8 mouse cellular contexts compared by ENCODE assay signal in genomic region chr7:35686756-35687155, GRCm38 (mm10). TPM values are rescaled to one million over a fixed set of nuclear protein-coding genes. Genes with fewer than 3 reads are reported as not detected.
DNase-seq lines count a peak whose midpoint lies in the region; ATAC-seq and TF ChIP-seq lines count a peak whose summit lies in the region.

No protein-coding gene starts in this region.

- H3K4me3 ChIP-seq in C2C12 (ENCODE audit: insufficient read depth, poor library complexity, severe bottlenecking) = no peak overlapping the region
- peak overlapping the region; percentile 48 for H3K4me3 ChIP-seq in heart, embryonic 10.5 days
- H3K4me3 ChIP-seq in kidney, embryonic 14.5 days (ENCODE audit: low read length) = 0 out of 2 replicates have a peak overlapping the region, but pooled peaks have one; percentile 1
- H3K4me3 ChIP-seq in liver, embryonic 15.5 days (replicated peaks) = no peak overlapping the region
- no peak overlapping the region for H3K4me3 ChIP-seq in neural tube, embryonic 15.5 days (replicated peaks)

- peak; percentile 69 for TF ChIP-seq CTCF in C2C12 (IDR thresholded peaks at IDR 0.05; ENCODE audit: control insufficient read depth, insufficient read depth, insufficient read length)

- peak; percentile 50; the same call in 1 of the 2 replicates for ATAC-seq in kidney, embryonic 14.5 days (ENCODE audit: low FRiP score, low TSS enrichment)
- no peak for ATAC-seq in liver, embryonic 15.5 days (ENCODE audit: insufficient read depth)
- no peak for ATAC-seq in neural tube, embryonic 15.5 days (ENCODE audit: low FRiP score)

- peaks cover 18% of the 10 kb centered on the region; the same call in 1 of the 2 replicates for H3K4me1 ChIP-seq in heart, embryonic 10.5 days
- H3K4me1 ChIP-seq in kidney, embryonic 14.5 days (ENCODE audit: control insufficient read depth, insufficient read depth, low read length) = peaks cover 14% of the 10 kb centered on the region
- H3K4me1 ChIP-seq in liver, embryonic 15.5 days (replicated peaks) = 0 out of 2 replicates have a peak, but pooled peaks cover 7% of the 10 kb centered on the region
- peaks cover 36% of the 10 kb centered on the region for H3K4me1 ChIP-seq in neural tube, embryonic 15.5 days

- no peak overlapping the region for H3ac ChIP-seq in C2C12 (ENCODE audit: control insufficient read depth, insufficient read length, low read depth)

- H3K79me2 ChIP-seq in C2C12 (ENCODE audit: control insufficient read depth, insufficient read depth) = no peaks in the 10 kb centered on the region

- H3K27ac ChIP-seq in heart, embryonic 10.5 days = peak overlapping the region; percentile 30; the same call in 1 of the 2 replicates
- peak overlapping the region; percentile 17; the same call in 1 of the 2 replicates for H3K27ac ChIP-seq in kidney, embryonic 14.5 days (ENCODE audit: low read depth, low read length)
- H3K27ac ChIP-seq in liver, embryonic 15.5 days (replicated peaks) = no peak overlapping the region
- H3K27ac ChIP-seq in neural tube, embryonic 15.5 days (replicated peaks) = peak overlapping the region; percentile 45; the same call in 1 of the 2 replicates

- H3K4me2 ChIP-seq in kidney, embryonic 14.5 days (replicated peaks; ENCODE audit: low read depth, low read length) = peak overlapping the region; percentile 31
- H3K4me2 ChIP-seq in liver, embryonic 15.5 days = peak overlapping the region; percentile 51
- H3K4me2 ChIP-seq in neural tube, embryonic 15.5 days = peak overlapping the region; percentile 35

- H3K27me3 ChIP-seq in C2C12 (ENCODE audit: control insufficient read depth, insufficient read depth, insufficient read length) = no peaks in the 10 kb centered on the region
- no peaks in the 10 kb centered on the region for H3K27me3 ChIP-seq in heart, embryonic 10.5 days (ENCODE audit: insufficient read depth, poor library complexity, severe bottlenecking)
- H3K27me3 ChIP-seq in kidney, embryonic 14.5 days (ENCODE audit: control insufficient read depth, insufficient read depth, low read length) = no peaks in the 10 kb centered on the region
- H3K27me3 ChIP-seq in liver, embryonic 15.5 days = no peaks in the 10 kb centered on the region
- H3K27me3 ChIP-seq in neural tube, embryonic 15.5 days (replicated peaks) = no peaks in the 10 kb centered on the region

- H3K9me3 ChIP-seq in heart, embryonic 10.5 days = no peaks in the 10 kb centered on the region
- no peaks in the 10 kb centered on the region for H3K9me3 ChIP-seq in kidney, embryonic 14.5 days (ENCODE audit: control insufficient read depth, low read length)
- H3K9me3 ChIP-seq in liver, embryonic 15.5 days (replicated peaks) = no peaks in the 10 kb centered on the region
- no peaks in the 10 kb centered on the region for H3K9me3 ChIP-seq in neural tube, embryonic 15.5 days (replicated peaks)

- peak; percentile 83 for DNase-seq in adrenal gland, postnatal 10 days
- peak; percentile 61 for DNase-seq in embryo, embryonic 9.5 days (ENCODE audit: extremely low spot score)
- peak; percentile 78 for DNase-seq in heart, embryonic 10.5 days (ENCODE audit: low spot score)
- peak; percentile 33 to 36 for DNase-seq in thymus, postnatal 36 days

- WGBS in heart, embryonic 10.5 days = 23% methylated on average over 13 of the region's 13 CpGs
- 21% methylated on average over 13 of the region's 13 CpGs for WGBS in kidney, embryonic 14.5 days
- WGBS in liver, embryonic 15.5 days (ENCODE audit: insufficient replicate concordance) = 19% methylated on average over 13 of the region's 13 CpGs
- 21% methylated on average over 13 of the region's 13 CpGs for WGBS in neural tube, embryonic 15.5 days

- H3K9ac ChIP-seq in kidney, embryonic 14.5 days (ENCODE audit: low read depth, low read length) = no peak overlapping the region
- H3K9ac ChIP-seq in liver, embryonic 15.5 days = no peak overlapping the region
- H3K9ac ChIP-seq in neural tube, embryonic 15.5 days (replicated peaks) = no peak overlapping the region

- no peaks in the 10 kb centered on the region for H3K36me3 ChIP-seq in C2C12 (ENCODE audit: control insufficient read depth, insufficient read depth)
- H3K36me3 ChIP-seq in heart, embryonic 10.5 days = peaks cover 10% of the 10 kb centered on the region
- H3K36me3 ChIP-seq in kidney, embryonic 14.5 days (ENCODE audit: control insufficient read depth, insufficient read depth, low read length) = peaks cover 2% of the 10 kb centered on the region; the same call in 1 of the 2 replicates
- no peaks in the 10 kb centered on the region for H3K36me3 ChIP-seq in liver, embryonic 15.5 days (replicated peaks)
- peaks cover 15% of the 10 kb centered on the region for H3K36me3 ChIP-seq in neural tube, embryonic 15.5 days

- H3K79me3 ChIP-seq in C2C12 (ENCODE audit: low read depth) = no peaks in the 10 kb centered on the region

TF ChIP-seq in C2C12, 6 proteins besides CTCF, POLR2A, EP300 and RAD21:
- TF ChIP-seq MYOD1 (IDR thresholded peaks at IDR 0.05; ENCODE audit: control insufficient read depth, insufficient read length, low read depth) = no peak
- no peak for TF ChIP-seq CEBPB (IDR thresholded peaks at IDR 0.05; ENCODE audit: low read depth)
- TF ChIP-seq MAX (IDR thresholded peaks at IDR 0.05) = no peak
- no peak for TF ChIP-seq FOSL1 (IDR thresholded peaks at IDR 0.05; ENCODE audit: insufficient read depth, low read length, poor library complexity, severe bottlenecking)
- no peak for TF ChIP-seq MYOG (IDR thresholded peaks at IDR 0.05; ENCODE audit: control insufficient read depth, extremely low read depth, insufficient read length)
- no peak for TF ChIP-seq USF1 (IDR thresholded peaks at IDR 0.05; ENCODE audit: low read depth)

RNA-seq across cellular contexts. Expression of gene Pdcd5, which starts 39.4 kb away (rescaled TPM):
- polyA plus RNA-seq in C2C12 (2012; fragmentation: generic; extraction: Trizol) = 157 TPM
- 100 to 1,000 TPM in 1 of 2 experiments, 10 to 100 TPM in 1; 96.1 to 103 TPM for total RNA-seq in adrenal gland, postnatal 10 days (2021)
- 321 and 332 TPM in 2 replicates for polyA plus RNA-seq in heart, embryonic 10.5 days (2016; fragmentation: Nextera tagmentation; extraction: Ambion mirVana)
- polyA plus RNA-seq in kidney, embryonic 14.5 days (2014; fragmentation: Nextera tagmentation; extraction: Ambion mirVana) = 288 and 371 TPM in 2 replicates
- polyA plus RNA-seq in liver, embryonic 15.5 days (2015; fragmentation: Nextera tagmentation; extraction: Ambion mirVana) = 99.7 and 102 TPM in 2 replicates
- polyA plus RNA-seq in neural tube, embryonic 15.5 days (2015; fragmentation: Nextera tagmentation; extraction: Ambion mirVana) = 245 and 246 TPM in 2 replicates

Comparison
In these comparisons a context has a peak if more than half of its experiments do, and no peak if none do; other contexts are left out.
1. H3K4me3 ChIP-seq: peak in heart, embryonic 10.5 days (single experiment) and kidney, embryonic 14.5 days (single experiment); none in C2C12 (single experiment), liver, embryonic 15.5 days (single experiment) and neural tube, embryonic 15.5 days (single experiment).
2. Peak in every context shown above with its lines, with median percentiles within 50 percentile points of each other: DNase-seq and H3K4me2 ChIP-seq.